Mouse (Mus musculus): ENCODE measurements around the gene Alkbh5. TPM values are rescaled to one million over a fixed set of nuclear protein-coding genes. Genes with fewer than 3 reads are reported as not detected.
"Not testable (repeated sequence)": the region's sequence is repeated elsewhere in the genome, so short reads cannot be mapped to it uniquely, and the experiment has no call there.

The Alkbh5 gene
- polyA plus RNA-seq, 1 experiment from 2014 or later: 35.1 TPM

GRCm38 (mm10) chr11:60535676-60536075 lies 505 bp upstream of the Alkbh5 start:
- WGBS: 85% methylated on average over 2 of the region's 2 CpGs
- Histone ChIP-seq H3K4me3 (peak overlapping the region; percentile 97; the same call in 1 of the 2 replicates), H3K4me1 (peaks cover 24% of the 10 kb centered on the region), H3K9ac (peak overlapping the region; percentile 93; the same call in 1 of the 2 replicates), H3K27me3 (no peaks in the 10 kb centered on the region), H3K4me2 (replicated peaks) (peak overlapping the region; percentile 93), H3K27ac (peak overlapping the region; percentile 100), H3K36me3 (no peaks in the 10 kb centered on the region), H3K9me3 (replicated peaks) (no peaks in the 10 kb centered on the region)
- no peak for ATAC-seq (ENCODE audit: low FRiP score)

DNA sequence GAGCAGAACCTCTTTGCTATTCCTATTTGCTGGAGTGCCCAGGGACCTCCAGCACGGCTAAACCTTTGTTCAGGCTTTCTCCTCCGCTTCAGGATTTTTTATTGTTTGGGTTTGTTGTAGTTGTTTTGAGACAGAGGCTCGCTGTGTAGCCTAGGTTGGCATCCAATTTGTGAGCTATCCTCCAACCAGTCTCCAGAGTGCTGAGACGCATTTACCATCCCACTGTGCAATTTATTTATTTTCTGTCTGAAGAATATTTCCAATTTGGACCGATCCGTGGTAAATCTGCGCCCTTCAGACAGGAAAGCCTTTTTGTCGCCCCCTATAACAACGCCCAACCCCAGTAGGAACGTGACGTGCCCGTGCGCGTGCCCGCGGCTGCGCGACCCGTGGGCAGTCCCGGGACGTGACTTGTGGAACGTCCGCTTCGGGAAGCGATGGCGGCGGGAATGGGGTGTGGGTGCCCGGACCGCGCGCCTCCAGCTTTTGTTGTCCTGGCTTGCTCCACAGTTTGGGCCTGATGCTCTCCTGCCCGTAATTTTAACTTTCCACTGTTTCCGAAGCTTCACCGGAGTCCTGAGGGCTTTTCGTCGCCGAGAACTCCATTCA lies 782 bp downstream of the Alkbh5 start:
- peaks cover 33% of the 10 kb centered on the region for H3K4me1 ChIP-seq
- H3K4me3 ChIP-seq: peak overlapping the region; percentile 97
- H3K9ac ChIP-seq: peak overlapping the region; percentile 93
- H3K36me3 ChIP-seq: 0 out of 2 replicates have a peak, but pooled peaks cover 2% of the 10 kb centered on the region
- no peaks in the 10 kb centered on the region for H3K27me3 ChIP-seq
- under 1% methylated on average over 37 of the region's 37 CpGs for WGBS
- ATAC-seq (ENCODE audit: low FRiP score): peak; percentile 83
- H3K9me3 ChIP-seq (replicated peaks): no peaks in the 10 kb centered on the region
- peak overlapping the region; percentile 100 for H3K27ac ChIP-seq
- H3K4me2 ChIP-seq (replicated peaks): peak overlapping the region; percentile 93

GRCm38 (mm10) chr11:60537468-60538347 lies 1.5 kb downstream of the Alkbh5 start:
- Histone ChIP-seq H3K27me3 (no peaks in the 10 kb centered on the region), H3K4me3 (peak overlapping the region; percentile 97), H3K4me2 (replicated peaks) (peak overlapping the region; percentile 93), H3K27ac (peak overlapping the region; percentile 100), H3K9me3 (replicated peaks) (no peaks in the 10 kb centered on the region), H3K36me3 (peaks cover 9% of the 10 kb centered on the region; the same call in 1 of the 2 replicates), H3K9ac (peak overlapping the region; percentile 93), H3K4me1 (peaks cover 38% of the 10 kb centered on the region)
- peak; percentile 87 for ATAC-seq (ENCODE audit: low FRiP score)
- under 1% methylated on average over 86 of the region's 91 CpGs for WGBS

GRCm38 (mm10) chr11:60538371-60539281 lies 2.4 kb downstream of the Alkbh5 start:
- Histone ChIP-seq H3K27ac (peak overlapping the region; percentile 100), H3K4me1 (peaks cover 46% of the 10 kb centered on the region), H3K4me2 (replicated peaks) (peak overlapping the region; percentile 93), H3K9me3 (replicated peaks) (no peaks in the 10 kb centered on the region), H3K36me3 (peaks cover 9% of the 10 kb centered on the region; the same call in 1 of the 2 replicates), H3K4me3 (peak overlapping the region; percentile 97), H3K27me3 (no peaks in the 10 kb centered on the region), H3K9ac (peak overlapping the region; percentile 93)
- 0 out of 2 replicates have a peak, but pooled peaks have one; percentile 1 for ATAC-seq (ENCODE audit: low FRiP score)
- WGBS: under 1% methylated on average over 82 of the region's 93 CpGs

DNA sequence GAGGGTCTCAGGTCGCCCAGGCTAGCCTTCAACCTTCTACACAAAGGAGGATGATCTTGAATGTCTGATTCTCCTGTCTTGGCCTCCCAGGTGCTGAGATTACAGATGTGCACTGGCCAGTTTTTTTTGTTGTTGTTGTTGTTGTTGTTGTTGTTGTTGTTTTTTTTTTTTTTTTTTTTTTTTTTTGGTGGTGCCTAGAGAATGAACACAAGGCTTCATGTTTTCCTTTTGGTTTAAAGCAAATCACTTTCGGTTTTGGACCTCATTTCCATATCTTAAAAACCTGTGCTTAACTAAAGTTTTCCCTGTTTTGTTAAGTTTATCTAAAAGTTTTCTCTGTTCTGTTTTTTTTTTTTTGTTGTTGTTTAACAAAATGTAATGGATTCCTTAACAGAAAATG lies 3.4 kb downstream of the Alkbh5 start:
- peak overlapping the region; percentile 97 for H3K4me3 ChIP-seq
- no peak overlapping the region for H3K27ac ChIP-seq
- H3K36me3 ChIP-seq: peaks cover 9% of the 10 kb centered on the region; the same call in 1 of the 2 replicates
- 2% methylated on average over 2 of the region's 2 CpGs for WGBS
- ATAC-seq (ENCODE audit: low FRiP score): no peak
- H3K9ac ChIP-seq: peak overlapping the region; percentile 93
- H3K27me3 ChIP-seq: no peaks in the 10 kb centered on the region
- peaks cover 46% of the 10 kb centered on the region for H3K4me1 ChIP-seq
- H3K4me2 ChIP-seq (replicated peaks): peak overlapping the region; percentile 93
- H3K9me3 ChIP-seq (replicated peaks): no peaks in the 10 kb centered on the region

- Histone ChIP-seq H3K27me3 (no peaks in the 10 kb centered on the region), H3K4me2 (replicated peaks) (peak overlapping the region; percentile 93), H3K9ac (peak overlapping the region; percentile 54), H3K9me3 (replicated peaks) (no peaks in the 10 kb centered on the region), H3K4me1 (peaks cover 46% of the 10 kb centered on the region), H3K36me3 (peaks cover 9% of the 10 kb centered on the region; the same call in 1 of the 2 replicates), H3K4me3 (peak overlapping the region; percentile 35), H3K27ac (no peak overlapping the region)
- no peak for ATAC-seq (ENCODE audit: low FRiP score)
- WGBS: 12% methylated on average over 4 of the region's 4 CpGs
These were observed 3.9 kb downstream of the Alkbh5 start for GRCm38 (mm10) chr11:60540002-60540610.

DNA sequence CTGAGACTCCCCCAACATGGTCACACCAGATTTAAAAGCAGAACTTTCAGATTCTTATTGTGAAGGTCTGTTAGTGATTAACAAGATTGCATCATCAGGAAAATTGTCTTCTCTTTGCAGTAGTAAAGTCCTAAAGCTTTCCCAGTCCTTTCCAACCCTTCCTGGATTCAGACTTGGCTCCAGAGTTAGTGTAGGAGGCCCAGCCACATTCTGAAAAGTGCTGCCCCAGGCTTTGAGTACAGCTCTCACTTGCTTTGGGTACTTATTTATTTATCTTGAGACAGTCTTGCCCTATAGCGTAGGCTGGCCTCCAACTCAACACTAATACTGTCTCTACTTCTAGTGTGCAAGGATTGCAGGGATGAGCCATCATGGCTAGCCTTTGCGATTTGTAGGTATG lies 4.6 kb downstream of the Alkbh5 start:
- 66% methylated on average over 2 of the region's 2 CpGs for WGBS
- peaks cover 9% of the 10 kb centered on the region; the same call in 1 of the 2 replicates for H3K36me3 ChIP-seq
- no peak for ATAC-seq (ENCODE audit: low FRiP score)
- H3K9me3 ChIP-seq (replicated peaks): no peaks in the 10 kb centered on the region
- peak overlapping the region; percentile 93 for H3K4me2 ChIP-seq (replicated peaks)
- H3K27ac ChIP-seq: no peak overlapping the region
- peak overlapping the region; percentile 35 for H3K4me3 ChIP-seq
- H3K27me3 ChIP-seq: no peaks in the 10 kb centered on the region
- H3K4me1 ChIP-seq: peaks cover 43% of the 10 kb centered on the region
- peak overlapping the region; percentile 54; the same call in 1 of the 2 replicates for H3K9ac ChIP-seq

- H3K27ac ChIP-seq: no peak overlapping the region
- H3K4me2 ChIP-seq (replicated peaks): no peak overlapping the region; the same call in 1 of the 2 replicates
- H3K4me1 ChIP-seq: peaks cover 36% of the 10 kb centered on the region
- no peaks in the 10 kb centered on the region for H3K27me3 ChIP-seq
- WGBS: 93% methylated on average over 6 of the region's 6 CpGs
- peaks cover 9% of the 10 kb centered on the region; the same call in 1 of the 2 replicates for H3K36me3 ChIP-seq
- no peaks in the 10 kb centered on the region for H3K9me3 ChIP-seq (replicated peaks)
- H3K9ac ChIP-seq: no peak overlapping the region
- ATAC-seq (ENCODE audit: low FRiP score): no peak
- H3K4me3 ChIP-seq: no peak overlapping the region
These were observed 5.7 kb downstream of the Alkbh5 start for GRCm38 (mm10) chr11:60541831-60542230.

- Histone ChIP-seq H3K4me1 (peaks cover 36% of the 10 kb centered on the region), H3K36me3 (peaks cover 20% of the 10 kb centered on the region)
- not testable (repeated sequence) for ATAC-seq (ENCODE audit: low FRiP score); H3K4me3 ChIP-seq; H3K27ac ChIP-seq; H3K9ac ChIP-seq; H3K9me3 ChIP-seq (replicated peaks); H3K27me3 ChIP-seq; H3K4me2 ChIP-seq (replicated peaks)
- WGBS: 91% methylated on average over 4 of the region's 5 CpGs
These were observed 7.0 kb downstream of the Alkbh5 start for GRCm38 (mm10) chr11:60543211-60543610.

GRCm38 (mm10) chr11:60545433-60545832 lies 9.3 kb downstream of the Alkbh5 start:
- ATAC-seq (ENCODE audit: low FRiP score): no peak
- H3K36me3 ChIP-seq: peaks cover 41% of the 10 kb centered on the region
- H3K27ac ChIP-seq: no peak overlapping the region
- H3K9me3 ChIP-seq (replicated peaks): no peaks in the 10 kb centered on the region
- H3K4me3 ChIP-seq: no peak overlapping the region
- 80% methylated on average over 4 of the region's 4 CpGs for WGBS
- peaks cover 25% of the 10 kb centered on the region for H3K4me1 ChIP-seq
- no peak overlapping the region for H3K9ac ChIP-seq
- H3K27me3 ChIP-seq: no peaks in the 10 kb centered on the region
- H3K4me2 ChIP-seq (replicated peaks): no peak overlapping the region

DNA sequence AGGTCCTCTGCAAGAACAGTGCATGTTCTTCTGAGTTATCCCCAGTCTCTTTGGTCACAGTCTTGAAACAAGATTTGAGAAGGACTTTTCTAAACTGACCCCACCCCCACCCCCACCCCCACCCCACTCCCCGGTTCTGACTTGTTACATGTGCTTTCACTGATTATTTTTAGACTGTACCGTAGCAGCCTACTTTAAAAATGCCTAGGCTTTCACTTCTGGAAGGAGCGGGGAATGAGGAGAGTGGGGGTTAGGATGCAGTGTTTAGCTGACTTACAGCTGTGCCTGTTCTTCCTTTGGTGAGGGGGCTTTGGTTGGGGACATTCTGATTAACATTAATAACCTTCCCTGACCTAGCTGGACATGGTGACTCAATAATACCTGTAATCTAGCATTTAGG lies 11.9 kb downstream of the Alkbh5 start:
- 92% methylated on average over 3 of the region's 3 CpGs for WGBS
- ATAC-seq (ENCODE audit: low FRiP score): no peak
- Histone ChIP-seq H3K4me3 (no peak overlapping the region), H3K4me2 (replicated peaks) (no peak overlapping the region), H3K9me3 (replicated peaks) (no peaks in the 10 kb centered on the region), H3K9ac (no peak overlapping the region), H3K36me3 (peaks cover 59% of the 10 kb centered on the region), H3K27ac (no peak overlapping the region), H3K27me3 (no peaks in the 10 kb centered on the region), H3K4me1 (peaks cover 4% of the 10 kb centered on the region; the same call in 1 of the 2 replicates)

Data from hindbrain, embryonic 12.5 days (tissue).